Mouse (Mus musculus): ENCODE measurements around the gene Fndc3b.

Gene Fndc3b

DNA sequence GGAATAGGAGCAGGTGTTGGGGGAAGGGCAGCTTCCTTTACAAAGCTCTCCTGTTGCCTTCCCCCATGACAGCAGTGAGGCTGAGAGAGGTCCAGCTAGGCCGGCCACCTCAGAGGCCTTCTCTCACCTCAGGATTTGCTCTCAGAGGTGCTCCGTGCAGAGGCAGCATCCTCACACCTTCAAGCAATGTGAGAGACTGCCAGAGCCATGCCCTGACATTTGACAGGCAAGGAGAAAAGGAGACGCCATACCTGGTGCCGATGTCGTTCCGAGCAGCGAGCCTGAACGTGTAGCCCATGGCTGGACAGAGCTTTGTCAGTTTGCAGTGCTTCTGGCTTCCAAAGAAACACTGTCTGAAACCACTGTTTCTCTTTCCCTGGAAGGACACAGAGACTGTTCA, 241.1 kb downstream of the Fndc3b start:
- DNase-seq (ENCODE audit: low read depth, low spot score) = no peak

DNA sequence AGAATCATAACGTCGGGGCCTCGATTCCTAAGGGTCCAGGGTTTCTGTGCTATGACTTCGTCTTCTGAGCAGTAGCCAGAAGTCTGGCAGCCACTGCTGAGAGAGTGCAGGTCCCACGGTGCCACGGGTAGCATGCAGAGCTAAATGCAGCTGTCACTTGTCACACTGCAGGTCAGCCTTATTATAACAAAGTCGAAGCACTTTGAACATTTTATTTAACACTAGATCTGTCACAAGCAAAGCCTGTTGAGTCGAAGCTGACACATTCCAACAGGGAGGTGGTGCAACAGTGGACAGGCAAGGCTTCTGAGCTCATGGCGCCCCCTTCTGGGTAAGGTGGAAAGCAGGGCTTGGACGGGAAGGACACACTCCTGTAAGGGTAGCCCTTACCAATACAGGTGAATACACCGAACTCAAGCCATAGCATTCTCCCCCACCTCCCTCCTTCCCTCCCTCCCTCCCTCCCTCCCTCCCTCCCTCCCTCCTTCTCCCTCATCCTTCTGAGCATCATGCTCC, 243.5 kb downstream of the Fndc3b start:
- DNase-seq (ENCODE audit: low read depth, low spot score) = no peak

DNA sequence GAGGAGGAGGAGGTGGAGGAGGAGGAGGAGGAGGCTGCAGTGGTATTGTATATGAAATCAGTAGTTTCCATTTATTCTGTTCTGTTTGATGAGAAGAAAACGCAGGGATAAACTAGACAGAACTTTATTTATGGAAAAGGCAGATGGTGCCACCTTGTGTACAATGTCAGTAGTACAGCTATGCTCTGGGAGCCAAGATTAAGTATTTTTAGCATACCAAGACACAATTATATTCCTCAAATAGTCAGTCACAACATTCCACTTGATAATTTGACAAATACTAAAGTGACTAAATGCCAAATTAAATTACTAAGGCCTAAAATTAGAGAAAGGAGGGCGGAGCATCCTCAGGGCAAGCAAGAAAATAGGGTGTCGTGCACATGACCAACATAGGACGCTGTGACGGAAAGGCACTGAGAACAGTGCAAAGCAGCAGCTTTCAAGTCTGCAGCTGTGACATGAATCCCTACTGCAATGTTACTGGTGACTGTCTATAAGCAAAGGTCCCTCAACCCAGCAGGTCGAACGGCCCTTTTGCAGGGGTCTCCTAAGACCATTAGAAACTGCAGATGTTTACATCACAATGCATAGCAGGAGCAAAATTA, 244.7 kb downstream of the Fndc3b start:
- peak; percentile 22 for DNase-seq (ENCODE audit: low read depth, low spot score)

DNA sequence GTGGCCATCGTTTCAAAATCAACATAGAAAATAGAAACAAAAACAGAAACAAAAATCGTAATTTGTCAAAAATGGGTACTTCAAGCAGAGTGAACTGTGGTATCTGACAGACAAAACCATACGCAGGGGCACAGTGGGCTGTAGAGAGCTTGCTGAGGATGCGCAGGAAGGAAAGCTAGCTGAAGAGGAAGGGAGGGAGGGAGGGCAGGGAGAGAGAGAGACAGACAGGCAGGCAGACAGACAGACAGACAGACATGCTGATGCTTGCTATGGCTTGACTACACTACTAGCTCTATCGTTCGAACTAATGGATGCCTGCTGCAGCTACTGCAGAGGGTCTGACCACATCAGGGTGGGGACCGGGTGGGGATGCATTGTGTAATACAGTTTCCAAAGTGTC, 247.7 kb downstream of the Fndc3b start:
- no peak for DNase-seq (ENCODE audit: low read depth, low spot score)

DNA sequence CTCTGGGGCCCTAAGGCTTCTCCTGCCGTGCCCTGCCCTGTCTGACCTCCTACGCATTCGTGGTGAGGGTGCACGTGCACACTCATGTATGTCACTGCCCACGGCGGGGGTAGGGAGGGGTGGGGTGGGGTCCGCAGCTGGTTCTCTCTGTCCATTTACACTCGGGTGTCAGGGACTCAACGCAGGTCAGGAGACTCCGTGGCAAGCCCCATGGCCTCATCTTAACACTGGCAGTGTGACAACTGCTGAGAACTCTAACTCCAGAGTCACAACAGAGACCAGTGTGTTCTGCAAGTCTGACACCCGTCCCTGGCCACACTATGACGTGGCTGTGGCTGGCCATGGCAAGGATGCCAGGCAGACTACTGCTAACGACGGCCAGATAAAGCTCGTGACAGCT, 248.2 kb downstream of the Fndc3b start:
- no peak for DNase-seq (ENCODE audit: low read depth, low spot score)

DNA sequence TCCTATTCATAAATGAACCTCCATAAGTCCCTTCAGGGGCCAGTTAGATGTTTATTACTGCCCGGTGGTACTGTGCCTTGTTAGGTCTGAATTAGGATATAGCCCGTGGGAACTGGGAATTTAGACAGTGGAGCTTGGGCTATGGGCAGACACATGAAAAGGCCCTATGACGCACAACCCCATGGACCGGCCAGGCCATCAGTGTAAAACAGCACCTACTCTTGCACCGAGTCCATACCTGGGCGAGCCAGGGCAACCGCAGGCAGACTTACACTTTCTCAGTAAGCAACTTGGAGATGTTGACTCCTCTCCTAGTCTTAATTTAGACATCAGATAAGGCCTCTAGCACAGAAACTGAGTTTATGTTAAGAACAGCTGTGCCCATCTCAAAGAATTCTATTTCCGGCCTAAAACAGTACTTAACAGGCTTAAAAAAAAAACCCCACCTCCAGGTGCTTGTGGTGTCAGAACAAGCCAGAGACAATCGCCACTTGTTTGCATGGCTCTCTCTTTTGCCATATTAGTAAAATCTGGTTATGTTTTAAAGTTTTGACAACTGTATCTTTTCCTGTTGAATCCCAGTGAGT, 248.7 kb downstream of the Fndc3b start:
- DNase-seq (ENCODE audit: low read depth, low spot score) = no peak

DNA sequence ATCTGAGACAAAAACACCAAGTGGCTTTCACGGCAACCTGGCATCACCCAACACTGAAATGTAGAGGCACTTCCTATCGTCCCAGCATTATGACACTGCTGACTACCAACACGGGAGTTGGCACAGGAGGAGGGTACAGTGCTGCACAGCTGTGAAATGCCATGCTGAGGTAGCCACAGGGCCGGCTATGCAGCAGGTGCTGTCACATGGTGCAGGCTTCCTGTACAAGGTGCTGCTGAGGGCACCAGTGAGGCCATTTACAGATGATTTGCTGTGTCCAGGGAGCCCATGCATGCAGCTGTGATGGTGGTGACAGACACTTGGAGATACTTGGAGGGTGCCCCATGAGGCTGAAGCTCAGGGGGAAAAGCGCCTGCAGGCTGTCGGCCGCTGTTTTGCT, 249.2 kb downstream of the Fndc3b start:
- DNase-seq (ENCODE audit: low read depth, low spot score) = no peak

DNA sequence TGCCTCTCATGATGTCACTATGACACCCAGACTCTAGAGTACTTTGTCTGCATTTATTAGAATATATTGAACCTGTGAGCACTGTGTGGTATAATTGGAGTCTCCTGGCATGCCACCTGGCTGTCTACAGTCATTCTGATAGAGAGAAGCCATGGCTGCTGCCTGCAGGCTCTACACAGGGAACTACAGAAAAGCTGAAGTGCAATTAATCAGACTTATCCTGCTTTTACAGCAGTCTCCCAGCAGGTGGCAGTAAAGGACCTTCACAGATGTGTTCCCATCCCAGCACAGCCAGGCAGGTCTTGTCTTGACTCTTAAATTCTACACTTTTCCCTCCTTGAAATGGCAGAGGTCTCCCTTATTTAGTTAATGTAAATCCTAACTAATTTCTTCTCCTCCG, 250.1 kb downstream of the Fndc3b start:
- DNase-seq (ENCODE audit: low read depth, low spot score) = peak; percentile 77

DNA sequence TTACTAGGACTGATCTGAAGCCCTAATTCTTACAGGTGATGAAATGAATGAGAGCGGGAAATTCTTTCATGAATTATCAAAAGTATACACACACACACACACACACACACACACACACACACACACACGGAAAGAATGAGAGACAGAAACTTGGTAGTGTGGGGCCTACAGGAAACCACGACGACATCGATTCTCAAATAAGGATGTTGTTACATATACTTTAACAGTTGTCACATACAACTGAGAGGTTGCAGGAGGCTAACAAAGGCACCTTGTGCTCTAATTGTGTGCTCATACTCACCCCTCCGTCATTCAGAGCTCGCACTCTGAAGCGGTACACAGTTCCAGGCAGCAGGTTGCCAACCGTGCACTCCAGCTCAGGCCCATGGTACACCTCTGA, 252.7 kb downstream of the Fndc3b start:
- DNase-seq (ENCODE audit: low read depth, low spot score) = no peak

DNA sequence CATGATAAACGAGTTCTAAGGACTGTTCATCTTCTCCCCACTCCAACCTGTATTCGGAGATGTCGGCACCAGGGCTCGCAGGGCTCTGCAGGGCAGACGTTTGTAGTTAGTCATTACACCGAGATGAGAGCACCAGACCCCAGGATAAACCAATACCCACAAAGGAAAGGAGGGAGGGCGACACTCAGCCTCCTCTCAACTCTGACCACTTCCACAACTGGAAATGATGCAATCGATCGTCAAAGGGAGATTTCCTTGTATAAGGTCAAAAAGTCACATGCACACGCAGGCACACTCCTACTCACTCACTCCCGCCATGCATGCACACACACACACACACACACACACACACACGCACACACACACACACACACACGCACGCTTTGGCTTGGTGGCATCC, 254.6 kb downstream of the Fndc3b start:
- DNase-seq (ENCODE audit: low read depth, low spot score) = no peak

DNA sequence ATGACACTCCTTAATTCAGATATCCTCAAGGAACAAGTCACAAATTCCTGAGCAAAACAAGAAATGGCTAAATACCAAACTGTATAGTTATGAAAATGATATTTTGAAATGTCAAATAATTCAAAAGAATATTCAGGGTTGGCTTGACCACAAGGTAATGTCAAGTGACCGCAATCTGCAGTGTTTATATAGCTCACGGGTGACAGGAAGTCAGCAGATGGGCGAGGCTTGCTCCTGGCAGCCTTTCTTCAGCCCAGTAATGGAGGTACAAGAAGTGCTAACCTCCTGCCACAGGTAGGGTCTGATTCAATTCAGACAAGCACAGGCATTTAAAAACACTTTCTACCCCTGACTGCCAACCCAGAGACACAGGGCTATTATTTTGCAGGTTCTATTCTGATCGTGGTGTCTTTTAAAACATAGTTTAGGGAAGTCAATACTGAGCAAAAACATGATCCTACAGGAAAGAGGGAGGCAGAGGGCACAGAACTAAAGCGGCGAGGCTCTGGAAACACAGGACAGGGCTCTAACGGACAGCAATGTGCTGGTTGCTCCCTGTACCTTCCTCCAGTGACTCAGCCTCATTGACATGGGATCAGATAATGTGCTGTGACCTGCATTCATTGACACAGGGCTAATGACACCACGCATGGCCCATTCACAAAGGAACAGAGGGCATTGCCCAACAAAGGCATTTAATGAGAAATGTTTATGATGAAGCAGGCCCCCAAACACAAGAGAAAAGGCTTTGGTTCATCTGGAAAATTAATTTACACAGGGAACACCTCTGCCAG, 256.5 kb downstream of the Fndc3b start:
- DNase-seq (ENCODE audit: low read depth, low spot score) = no peak

DNA sequence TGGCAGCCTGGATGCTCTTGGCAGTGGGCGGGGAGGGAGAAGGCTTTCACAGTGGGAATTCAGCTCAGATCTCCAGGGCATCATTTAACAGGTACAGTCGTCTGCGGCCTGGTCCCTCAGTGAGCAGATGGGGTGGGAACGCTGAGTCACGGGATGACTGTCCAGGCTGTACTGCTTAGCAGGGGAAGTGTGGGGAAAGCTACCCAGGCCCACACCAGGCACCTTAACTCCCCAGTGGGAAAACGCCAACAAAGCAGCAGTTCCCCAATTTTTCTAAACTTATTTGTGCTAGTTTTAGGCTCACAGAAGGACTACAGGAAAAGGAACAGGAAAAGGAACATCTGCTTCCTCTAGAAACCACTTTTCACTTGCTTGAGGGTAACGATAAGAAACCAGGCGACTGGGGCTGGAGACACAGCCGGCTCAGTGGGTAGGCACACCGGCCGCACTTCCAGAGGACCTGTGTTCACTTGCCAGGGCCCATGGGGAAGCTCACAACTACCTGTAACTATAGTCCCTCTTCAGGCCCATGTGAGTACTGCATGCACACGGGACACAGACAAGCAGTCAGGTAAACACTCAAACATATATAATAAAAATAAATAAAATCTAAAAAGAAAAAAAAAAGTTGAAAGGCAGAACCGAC, 257.5 kb downstream of the Fndc3b start:
- no peak for DNase-seq (ENCODE audit: low read depth, low spot score)

DNA sequence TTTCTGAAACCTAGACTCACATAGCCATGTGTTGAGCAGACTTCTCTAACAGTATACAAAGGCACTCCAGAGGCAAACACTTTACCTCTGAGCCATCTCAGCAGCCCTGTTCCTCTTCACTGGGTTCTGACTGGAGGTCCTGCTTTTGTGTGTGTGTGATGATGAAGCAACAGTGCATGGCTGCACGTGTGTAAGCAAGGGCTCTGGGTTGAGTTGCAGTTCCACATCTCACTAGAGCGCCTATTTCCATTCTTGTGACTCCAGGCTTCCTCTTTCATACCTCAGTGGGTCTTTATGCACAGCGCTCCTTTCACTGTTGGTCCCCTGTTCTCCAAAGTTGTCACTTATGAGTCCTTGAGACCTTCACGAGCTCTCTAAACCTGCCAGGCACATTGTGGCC, 261.7 kb downstream of the Fndc3b start:
- no peak for DNase-seq (ENCODE audit: low read depth, low spot score)

DNA sequence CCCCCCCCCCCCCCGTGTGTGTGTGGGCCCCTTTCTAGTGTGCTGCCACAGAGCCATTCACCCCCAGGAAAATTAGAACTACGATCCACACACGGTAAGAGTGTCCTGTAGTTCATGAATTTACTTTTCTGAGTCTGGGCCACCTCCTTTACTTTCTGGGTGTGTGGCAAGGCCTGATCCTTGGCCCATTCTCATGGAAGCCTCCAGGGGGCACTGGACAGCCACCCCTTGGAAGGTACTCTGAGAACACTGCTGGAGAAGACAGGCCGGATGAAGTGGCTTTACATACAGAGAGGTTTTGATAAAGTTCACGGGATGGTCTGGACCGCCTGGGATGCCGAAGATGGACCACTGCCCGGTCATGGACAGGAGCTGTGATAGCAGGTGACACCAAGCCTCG, 262.7 kb downstream of the Fndc3b start:
- no peak for DNase-seq (ENCODE audit: low read depth, low spot score)

DNA sequence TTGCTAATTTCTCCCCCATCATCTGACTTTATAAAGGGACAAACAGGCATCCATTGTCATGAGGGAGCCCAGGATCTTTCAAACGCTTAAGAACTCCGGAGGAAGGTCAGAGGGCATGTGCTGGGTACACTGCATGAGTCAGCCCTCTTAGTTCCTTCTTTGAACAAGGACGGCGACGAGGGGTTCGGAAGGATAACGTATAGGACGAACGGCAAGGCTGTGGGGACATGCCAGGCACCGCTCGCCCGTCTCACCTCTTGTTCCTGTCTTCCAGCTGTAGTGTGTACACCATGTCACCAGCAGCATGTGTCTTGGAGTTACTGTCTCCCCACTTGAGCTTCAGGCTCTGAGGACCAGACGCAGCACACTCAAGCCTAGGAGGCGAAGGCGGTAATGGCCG, 271.4 kb downstream of the Fndc3b start:
- no peak for DNase-seq (ENCODE audit: low read depth, low spot score)

DNA sequence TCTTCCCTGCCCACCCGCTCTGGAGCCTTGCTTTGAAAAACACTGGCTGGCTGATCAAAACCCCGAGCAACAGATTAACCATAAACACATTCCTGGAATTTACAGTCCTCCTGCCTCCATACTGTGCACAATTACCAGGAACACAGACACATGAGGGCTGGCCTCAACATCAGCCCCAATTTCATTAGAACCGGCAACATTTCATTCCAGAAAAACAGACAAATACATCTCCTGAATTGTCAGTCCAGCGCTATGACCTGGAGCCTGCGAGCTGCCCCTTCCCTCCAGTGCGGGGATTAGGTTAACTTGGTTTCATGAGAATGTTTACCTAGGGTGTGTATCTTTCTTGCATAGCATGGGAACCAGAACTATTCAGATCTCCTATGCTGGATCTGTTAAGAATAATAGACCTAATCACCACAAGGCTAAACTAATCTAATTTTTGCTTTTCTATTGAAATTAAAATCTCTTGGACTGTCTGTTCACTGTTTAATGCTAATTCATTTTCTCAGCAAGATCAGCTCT, 275.9 kb downstream of the Fndc3b start:
- DNase-seq (ENCODE audit: low read depth, low spot score) = no peak

DNA sequence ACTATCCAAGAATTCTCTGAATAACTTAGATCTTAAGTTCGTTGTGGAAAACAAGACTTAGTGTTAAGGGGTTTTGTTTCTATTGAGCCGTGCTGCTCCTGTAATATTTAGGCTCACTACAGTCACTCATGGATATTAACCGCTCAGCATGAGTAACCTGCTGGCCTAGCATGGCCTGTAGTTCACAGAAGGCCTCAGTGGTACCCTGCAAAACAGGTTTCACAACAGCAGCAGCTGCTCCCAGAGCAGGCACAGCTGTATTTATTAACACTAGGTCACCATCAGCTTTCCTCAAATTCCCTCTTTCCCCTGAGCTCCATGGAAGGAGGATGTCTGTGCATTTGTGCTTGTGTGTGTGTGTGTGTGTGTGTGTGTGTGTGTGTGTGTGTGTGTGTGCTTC, 278.1 kb downstream of the Fndc3b start:
- DNase-seq (ENCODE audit: low read depth, low spot score) = no peak

DNA sequence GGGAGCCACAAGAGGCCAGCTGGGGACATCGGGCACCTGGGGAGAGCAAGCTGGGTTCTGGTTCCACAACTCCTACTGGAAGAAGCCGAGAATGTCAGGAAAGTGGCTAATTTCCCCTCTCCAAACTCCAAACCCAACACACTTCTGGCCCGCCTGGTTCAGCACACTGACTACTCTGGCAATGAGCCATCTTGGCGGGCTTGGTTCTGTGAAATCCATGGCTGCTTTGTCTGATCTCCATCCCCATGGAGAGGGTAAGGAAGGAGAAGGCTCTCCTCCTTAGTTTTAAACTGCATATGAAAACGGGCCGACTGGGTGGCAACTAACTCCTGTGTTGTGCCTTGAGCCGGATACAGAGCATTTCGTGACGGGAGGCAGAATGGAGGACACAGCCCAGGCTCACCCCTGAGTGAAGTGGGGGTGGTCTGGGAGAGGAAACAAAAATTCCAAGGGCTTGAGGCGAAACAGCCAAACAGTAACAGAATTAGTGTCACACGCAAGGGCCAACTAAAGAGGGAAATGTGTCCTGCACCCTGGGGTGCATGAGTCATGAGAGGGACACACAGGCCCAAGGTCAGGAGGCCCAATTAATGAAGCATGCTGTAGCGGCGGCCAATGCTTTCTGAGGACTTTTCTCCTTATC, 280.4 kb downstream of the Fndc3b start:
- peak; percentile 36 for DNase-seq (ENCODE audit: low read depth, low spot score)

DNA sequence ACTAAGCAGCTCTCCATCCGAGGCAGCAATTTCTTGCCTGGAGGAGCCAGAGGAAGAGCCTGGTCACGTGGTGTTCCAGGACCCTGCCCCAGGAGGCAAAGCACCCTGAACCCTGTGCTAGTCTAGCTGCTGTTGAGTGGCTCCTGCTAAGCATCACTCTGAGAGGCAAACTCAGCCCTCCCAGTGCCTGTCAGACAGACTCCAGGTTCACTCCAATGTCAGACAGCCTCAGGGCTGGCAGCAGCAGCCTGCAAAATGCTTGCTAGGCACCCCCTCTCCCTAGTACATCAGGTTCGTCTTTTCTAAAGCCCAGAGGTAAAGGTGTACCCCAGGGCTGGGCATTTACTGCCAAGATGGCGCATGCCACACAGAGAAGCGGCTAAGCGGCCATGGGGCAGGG, 283.7 kb downstream of the Fndc3b start:
- no peak for DNase-seq (ENCODE audit: low read depth, low spot score)

DNA sequence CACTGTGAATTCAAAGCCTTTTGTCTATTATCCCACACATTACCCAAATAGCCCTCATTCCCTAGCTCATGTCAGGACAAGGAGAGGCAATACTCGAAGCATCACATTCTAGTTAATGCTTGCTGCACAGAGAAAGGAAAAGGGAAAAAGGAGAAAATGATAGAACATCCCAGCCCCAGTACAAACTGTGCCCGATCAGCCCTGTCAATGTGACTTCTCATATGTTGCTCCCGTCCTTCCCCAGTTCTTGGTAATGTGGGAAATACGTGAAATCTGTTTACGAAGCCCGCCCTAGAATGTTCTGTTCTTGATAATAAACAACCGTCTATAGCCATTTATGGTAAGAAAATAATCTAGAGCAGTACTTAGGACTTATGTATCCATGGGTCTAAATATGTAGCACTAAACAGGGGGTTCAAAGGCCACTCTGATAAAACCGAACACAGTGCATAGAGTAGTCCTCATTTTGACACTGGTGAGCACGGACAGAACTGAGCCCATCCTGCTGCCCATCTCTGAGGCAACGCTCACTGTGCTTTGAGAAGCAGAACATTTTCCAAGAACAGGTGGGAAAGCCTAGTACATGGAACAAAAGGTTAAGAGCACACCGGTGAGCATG, 286.9 kb downstream of the Fndc3b start:
- no peak for DNase-seq (ENCODE audit: low read depth, low spot score)

DNA sequence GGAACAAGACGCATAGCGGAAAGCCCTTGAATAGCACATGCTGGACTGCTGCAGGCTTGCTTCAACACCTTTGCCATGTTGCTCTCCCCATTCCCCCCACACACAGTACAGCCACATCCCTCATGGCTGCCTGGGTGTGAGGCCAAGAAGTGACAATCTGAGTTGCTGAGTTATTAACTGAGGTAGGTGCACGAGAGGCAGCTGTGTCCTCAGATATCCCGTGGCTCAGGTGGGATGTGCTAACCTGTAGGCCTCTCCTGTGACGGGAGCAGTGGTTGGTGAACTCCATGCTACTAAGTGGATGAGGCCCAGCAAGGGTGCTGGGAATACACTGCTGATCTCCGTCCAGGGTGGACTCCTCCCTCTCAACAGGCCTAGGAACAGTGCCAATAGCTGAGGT, 288.6 kb downstream of the Fndc3b start:
- DNase-seq (ENCODE audit: low read depth, low spot score) = no peak

All from skeletal muscle tissue, adult 2 months (tissue).